Mouse (Mus musculus) right cerebral cortex, adult 18-20 months (tissue): ENCODE results near the gene Nxt1.

Experiments used
- DNase-seq: peaks from one replicate; pipeline ENCODE4 v3.0.0; 2022; ENCODE audit warnings: mixed read lengths

Gene Nxt1

GRCm38 (mm10) chr2:148690291-148690690, 17.9 kb downstream of the Nxt1 start:
- no peak for DNase-seq

- no peak for DNase-seq
These were observed 18.4 kb downstream of the Nxt1 start for GRCm38 (mm10) chr2:148690781-148691180.

- DNase-seq = no peak
These were observed 26.2 kb downstream of the Nxt1 start for GRCm38 (mm10) chr2:148698571-148698970.

GRCm38 (mm10) chr2:148706409-148707201, 34.2 kb downstream of the Nxt1 start:
- DNase-seq = no peak

- no peak for DNase-seq
These were observed 34.8 kb downstream of the Nxt1 start for GRCm38 (mm10) chr2:148707202-148707530.

- no peak for DNase-seq
These were observed 39.9 kb downstream of the Nxt1 start for GRCm38 (mm10) chr2:148712326-148712725.

- DNase-seq = no peak
These were observed 44.7 kb downstream of the Nxt1 start for GRCm38 (mm10) chr2:148717072-148717471.

- no peak for DNase-seq
These were observed 47.0 kb downstream of the Nxt1 start for GRCm38 (mm10) chr2:148719271-148719995.
